Mouse (Mus musculus): ENCODE results near the gene Gm12845.

GRCm38 (mm10) chr4:117680963-117681362, 43.2 kb upstream of the Gm12845 start:
- no peak for TF ChIP-seq CTCF (IDR thresholded peaks at IDR 0.05; ENCODE audit: low read depth, low read length)
- TF ChIP-seq POLR2A (IDR thresholded peaks at IDR 0.05; ENCODE audit: extremely low read depth, insufficient read depth, low read length), result no peak

All from liver, adult 2 months (tissue).